Mouse (Mus musculus): Measurements from ENCODE around the gene Arrb2.
A peak's percentile ranks its signal among the peaks of the same experiment; 100 is the strongest.

- TF ChIP-seq CTCF (IDR thresholded peaks at IDR 0.05; ENCODE audit: low read depth, low read length), result peak; percentile 76
- TF ChIP-seq POLR2A (IDR thresholded peaks at IDR 0.05; ENCODE audit: borderline replicate concordance, low read depth, low read length), result no peak
Measured at GRCm38 (mm10) chr11:70451797-70452498, 19.5 kb downstream of the Arrb2 start, which contains the start of gene Med11.
